Mouse (Mus musculus) cerebellum, adult 2 months (tissue): ENCODE measurements around the gene Irx3. TPM values are rescaled to one million over a fixed set of nuclear protein-coding genes. Genes with fewer than 3 reads are reported as not detected.

ENCODE experiments used
- DNase-seq, 2 experiments: peaks; one replicate each; pipeline ENCODE4 v3.0.0; 2021
- H3K27ac ChIP-seq: fragments of 200-500 bp; 2 replicates; pipeline ENCODE4 v1.5.1; 2012; ENCODE audit warnings: low read length, control low read depth, inconsistent platforms; ENCODE audit not compliant: insufficient read depth
- H3K27me3 ChIP-seq: fragments of 200-500 bp; 2 replicates; pipeline ENCODE4 v1.6.1; 2012; ENCODE audit warnings: inconsistent platforms, mild to moderate bottlenecking, low read length, moderate library complexity; ENCODE audit not compliant: control insufficient read depth, insufficient read depth
- H3K4me1 ChIP-seq: fragments of 200-500 bp; 2 replicates; pipeline ENCODE4 v1.6.1; 2011; ENCODE audit warnings: low read length; ENCODE audit not compliant: control insufficient read depth, insufficient read depth
- H3K4me3 ChIP-seq: fragments of 200-500 bp; replicated peaks from 2 replicates; pipeline ENCODE3; 2011; ENCODE audit warnings: mild to moderate bottlenecking, low read depth, low read length, control low read depth; ENCODE audit not compliant: insufficient read depth
- CTCF ChIP-seq: fragments of 200-500 bp; IDR thresholded peaks from 2 replicates; pipeline ENCODE4 v1.5.1; 2011; ENCODE audit warnings: low read depth, mild to moderate bottlenecking, control low read depth, low read length, moderate library complexity, borderline replicate concordance; ENCODE audit not compliant: insufficient read depth
- POLR2A ChIP-seq: fragments of 200-500 bp; IDR thresholded peaks from 2 replicates; pipeline ENCODE4 v1.6.1; 2011; ENCODE audit warnings: low read length, control low read depth, borderline replicate concordance; ENCODE audit not compliant: insufficient read depth
- WGBS: fragments of 180-500 bp; shearing (Covaris S2); methylation state at CpG from one replicate; pipeline ENCODE4 v1.1.7; 2018; 5-methylcytosine and 5-hydroxymethylcytosine counted together
- polyA plus RNA-seq: library from polyadenylated mRNA; depleted of rRNA; stranded (reverse); fragments of >200 nt; gene quantifications from 2 replicates; pipeline ENCODE4 v1.2.3, GENCODE M21; 2012

Irx3 gene
- polyA plus RNA-seq, 1 experiment: 8.6 TPM

DNA sequence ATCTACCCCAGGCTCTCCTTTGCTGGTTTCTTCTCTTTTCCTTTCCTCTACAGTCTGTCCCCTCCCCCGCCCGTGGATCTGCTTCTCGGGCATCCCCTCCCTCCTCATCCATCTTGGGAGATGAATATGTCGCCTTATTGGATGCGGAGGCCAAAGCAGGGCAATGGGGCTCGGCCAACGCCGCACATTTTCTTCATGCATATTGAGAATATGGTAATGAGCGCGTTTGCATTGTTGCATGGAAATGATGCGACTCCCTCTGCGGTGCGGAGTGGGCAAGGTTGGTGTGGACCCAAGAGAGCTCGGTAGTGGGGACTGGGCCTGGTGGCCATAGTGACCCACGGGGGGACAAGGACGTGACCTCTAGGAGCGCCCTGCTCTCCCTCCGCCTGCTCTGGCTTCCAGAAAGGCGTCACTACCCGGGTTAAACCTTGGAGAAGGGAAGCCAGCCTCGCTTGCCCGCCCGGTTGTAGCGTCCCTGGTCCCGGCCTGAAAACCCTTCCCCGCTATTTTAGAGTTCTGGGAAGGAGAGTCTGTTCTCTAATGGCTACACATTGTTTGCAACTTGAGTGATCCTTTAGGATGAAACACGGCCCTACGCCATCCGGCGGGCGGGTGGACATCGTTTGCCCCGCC, 4.3 kb upstream of the Irx3 start:
- 15% methylated on average over 33 of the region's 33 CpGs for WGBS
- no peak overlapping the region for H3K4me3 ChIP-seq
- no peaks in the 10 kb centered on the region for H3K4me1 ChIP-seq
- H3K27ac ChIP-seq: no peak overlapping the region
- no peak for DNase-seq
- H3K27me3 ChIP-seq: peaks cover 12% of the 10 kb centered on the region; the same call in 1 of the 2 replicates
- TF ChIP-seq POLR2A (no peak), CTCF (no peak)

DNA sequence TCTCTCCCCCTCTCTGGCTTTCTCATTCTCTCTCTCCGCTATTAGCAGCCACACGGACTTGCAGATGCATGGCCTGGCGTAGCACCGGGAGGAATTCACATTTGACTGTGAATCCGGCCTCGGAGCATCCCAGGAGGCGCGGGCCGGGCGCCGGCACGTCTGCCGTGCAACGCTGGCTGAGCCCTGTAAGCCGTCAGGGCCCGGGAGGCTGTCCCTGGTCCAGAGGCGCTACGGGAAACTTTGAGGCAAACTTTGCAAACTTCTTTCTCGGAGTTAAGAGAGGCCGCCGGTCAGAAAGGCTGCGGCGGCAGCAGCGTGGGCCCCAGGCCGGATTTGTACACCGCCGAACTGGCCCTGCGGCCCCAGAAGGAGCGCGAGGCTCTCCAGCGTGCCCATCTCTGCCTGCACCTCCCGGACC, 3.4 kb upstream of the Irx3 start:
- DNase-seq: peak in 1 of 2 experiments; percentile 45

GRCm38 (mm10) chr8:91804403-91805253, 2.8 kb upstream of the Irx3 start:
- no peaks in the 10 kb centered on the region for H3K4me1 ChIP-seq
- peak in 1 of 2 experiments; percentile 19 for DNase-seq
- 12% methylated on average over 36 of the region's 36 CpGs for WGBS
- no peak overlapping the region for H3K27ac ChIP-seq
- no peak overlapping the region for H3K4me3 ChIP-seq
- TF ChIP-seq CTCF: no peak
- TF ChIP-seq POLR2A: no peak
- H3K27me3 ChIP-seq: peaks cover 12% of the 10 kb centered on the region; the same call in 1 of the 2 replicates

More for the DNA sequence above, 3.4 kb upstream of the Irx3 start:
- no peak overlapping the region for H3K27ac ChIP-seq
- TF ChIP-seq CTCF (no peak), POLR2A (no peak)
- no peaks in the 10 kb centered on the region for H3K4me1 ChIP-seq
- no peak overlapping the region for H3K4me3 ChIP-seq
- 3% methylated on average over 32 of the region's 32 CpGs for WGBS
- H3K27me3 ChIP-seq: peaks cover 12% of the 10 kb centered on the region; the same call in 1 of the 2 replicates

DNA sequence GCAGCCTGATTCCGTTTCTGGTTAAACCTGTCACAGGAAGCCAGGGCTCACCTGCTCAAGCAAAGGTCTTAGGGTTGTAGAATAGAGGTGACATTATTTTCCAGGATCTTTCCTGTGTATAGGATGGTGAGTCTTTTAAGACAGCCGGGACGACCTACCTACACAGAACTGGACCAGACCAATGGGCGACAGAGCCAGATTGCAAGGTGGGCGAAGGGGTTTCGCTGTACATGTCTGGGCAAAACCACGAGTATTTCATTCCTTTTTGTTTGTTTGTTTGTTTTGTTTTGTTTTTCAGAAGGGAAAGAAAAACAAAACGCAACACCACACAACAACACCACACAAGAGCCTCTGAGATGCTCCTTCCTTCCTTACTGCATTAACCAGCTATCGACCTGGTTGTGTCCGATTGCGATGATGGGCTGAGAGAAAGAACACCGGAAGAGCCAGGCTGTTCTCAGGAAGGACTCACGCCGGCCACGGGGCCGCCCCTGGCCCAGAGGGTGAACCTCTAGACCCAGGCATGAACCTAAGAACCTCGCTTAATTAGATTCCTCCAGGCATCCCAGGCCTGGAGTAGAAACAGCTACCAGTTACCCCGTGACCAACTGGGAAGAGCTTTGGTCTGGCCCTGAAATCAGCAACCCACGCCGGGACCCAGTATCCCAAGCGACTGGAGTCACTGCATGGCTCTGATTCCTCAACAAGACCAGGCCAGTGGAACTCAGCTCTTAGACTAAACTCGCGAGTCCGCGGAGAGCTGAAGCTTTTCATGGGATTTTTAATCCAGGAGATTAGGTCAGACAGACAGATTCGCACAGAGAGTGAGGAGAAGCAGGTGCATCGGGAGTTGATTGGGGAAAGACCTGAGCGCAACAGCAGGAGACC, 1.9 kb upstream of the Irx3 start:
- WGBS: 46% methylated on average over 28 of the region's 28 CpGs
- peaks cover 12% of the 10 kb centered on the region; the same call in 1 of the 2 replicates for H3K27me3 ChIP-seq
- no peak for DNase-seq
- no peaks in the 10 kb centered on the region for H3K4me1 ChIP-seq
- no peak overlapping the region for H3K4me3 ChIP-seq
- TF ChIP-seq CTCF: no peak
- no peak for TF ChIP-seq POLR2A
- H3K27ac ChIP-seq: no peak overlapping the region

DNA sequence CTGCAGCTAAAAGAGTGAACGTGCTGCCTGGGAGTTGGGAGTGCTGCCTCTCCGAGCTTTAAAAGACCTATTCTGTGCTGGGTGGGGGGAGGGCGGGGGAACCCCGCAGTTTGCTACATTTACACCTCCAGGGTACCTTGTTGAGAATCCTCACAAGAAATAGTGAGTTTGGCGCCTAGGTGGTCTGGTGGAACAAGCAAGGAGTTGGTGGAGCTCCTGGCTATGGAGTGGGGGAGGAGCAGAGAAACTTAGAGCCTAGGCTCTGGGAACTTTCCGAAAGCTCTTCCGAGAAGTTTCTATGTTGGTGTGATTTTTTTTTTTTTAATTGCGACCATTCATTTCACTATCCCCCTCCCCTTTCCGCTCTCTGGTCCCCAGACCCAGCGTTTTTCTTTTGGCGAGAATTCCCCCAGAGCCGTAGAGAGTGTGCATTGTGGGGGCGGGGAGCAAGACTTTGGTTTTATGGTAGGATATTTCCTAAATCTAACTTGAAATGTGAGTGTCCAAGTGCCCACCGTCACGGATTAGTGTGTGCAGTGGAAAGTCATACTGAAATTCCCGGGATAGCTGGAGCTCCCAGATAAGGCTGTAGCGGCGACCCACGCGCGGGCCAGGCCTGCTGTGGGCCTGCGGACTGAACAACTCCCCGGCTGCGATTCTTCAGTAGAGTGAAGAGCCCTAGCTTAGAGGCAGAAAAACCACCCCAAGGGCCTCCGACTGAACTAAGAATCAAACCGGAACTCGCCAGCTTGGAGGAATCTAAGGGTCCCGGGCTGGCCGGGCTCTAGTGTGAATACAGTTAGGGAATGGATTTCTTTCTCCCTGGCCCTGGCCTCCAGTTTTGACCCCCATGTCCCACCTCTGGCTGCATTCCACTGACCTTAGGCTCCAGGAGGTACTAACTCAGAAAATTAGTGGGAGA, 795 bp upstream of the Irx3 start:
- Histone ChIP-seq H3K4me3 (peak overlapping the region; percentile 52), H3K27me3 (peaks cover 12% of the 10 kb centered on the region; the same call in 1 of the 2 replicates), H3K27ac (no peak overlapping the region), H3K4me1 (peaks cover 4% of the 10 kb centered on the region)
- no peak for TF ChIP-seq CTCF
- 23% methylated on average over 29 of the region's 29 CpGs for WGBS
- no peak for DNase-seq

DNA sequence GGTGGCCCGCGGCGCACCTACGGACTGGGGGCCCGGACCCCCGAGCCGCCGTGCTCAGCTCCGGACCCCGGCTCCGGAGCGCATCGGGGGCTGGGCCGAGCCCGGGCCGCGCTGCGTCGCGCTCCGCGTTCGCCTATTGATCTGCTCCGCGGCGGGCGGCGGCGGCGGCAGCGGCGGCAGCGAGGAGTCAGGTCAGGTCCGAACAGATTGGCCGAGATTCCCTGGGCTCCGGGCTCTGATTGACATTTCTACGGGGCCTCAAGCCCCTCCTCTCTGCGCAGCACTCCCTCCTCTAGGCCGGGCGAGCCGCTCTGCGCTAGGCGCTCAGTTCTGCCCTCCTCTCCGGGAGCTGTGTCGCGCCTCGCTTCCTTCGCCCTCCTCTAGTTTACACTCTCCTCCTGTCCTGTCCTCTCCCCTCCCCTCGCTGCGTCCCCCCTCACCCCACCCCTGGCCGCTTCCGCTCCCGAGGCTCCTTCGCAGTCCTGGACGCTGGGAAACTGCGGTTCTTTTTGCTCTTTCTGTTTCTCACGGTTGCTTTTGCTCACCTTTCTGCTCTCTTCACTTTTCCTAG, 541 bp downstream of the Irx3 start:
- Histone ChIP-seq H3K4me1 (peaks cover 4% of the 10 kb centered on the region), H3K27ac (peak overlapping the region; percentile 22; the same call in 1 of the 2 replicates), H3K4me3 (peak overlapping the region; percentile 57), H3K27me3 (peaks cover 9% of the 10 kb centered on the region; the same call in 1 of the 2 replicates)
- peak; percentile 73 to 74 for DNase-seq
- TF ChIP-seq CTCF (no peak), POLR2A (0 out of 2 replicates have a peak, but pooled peaks have one; percentile 10)
- WGBS: under 1% methylated on average over 56 of the region's 57 CpGs
